Mouse (Mus musculus) liver, embryonic 14.5 days (tissue): Measurements from ENCODE around the gene Stam.

Experiments
- CTCF ChIP-seq: IDR thresholded peaks from 2 replicates; pipeline ENCODE4 v1.5.1; 2016; ENCODE audit warnings: antibody characterized with exemption, low read depth, control low read depth
- EP300 ChIP-seq: IDR thresholded peaks from 2 replicates; pipeline ENCODE4 v1.6.1; 2016; ENCODE audit warnings: antibody characterized with exemption, low read depth

DNA sequence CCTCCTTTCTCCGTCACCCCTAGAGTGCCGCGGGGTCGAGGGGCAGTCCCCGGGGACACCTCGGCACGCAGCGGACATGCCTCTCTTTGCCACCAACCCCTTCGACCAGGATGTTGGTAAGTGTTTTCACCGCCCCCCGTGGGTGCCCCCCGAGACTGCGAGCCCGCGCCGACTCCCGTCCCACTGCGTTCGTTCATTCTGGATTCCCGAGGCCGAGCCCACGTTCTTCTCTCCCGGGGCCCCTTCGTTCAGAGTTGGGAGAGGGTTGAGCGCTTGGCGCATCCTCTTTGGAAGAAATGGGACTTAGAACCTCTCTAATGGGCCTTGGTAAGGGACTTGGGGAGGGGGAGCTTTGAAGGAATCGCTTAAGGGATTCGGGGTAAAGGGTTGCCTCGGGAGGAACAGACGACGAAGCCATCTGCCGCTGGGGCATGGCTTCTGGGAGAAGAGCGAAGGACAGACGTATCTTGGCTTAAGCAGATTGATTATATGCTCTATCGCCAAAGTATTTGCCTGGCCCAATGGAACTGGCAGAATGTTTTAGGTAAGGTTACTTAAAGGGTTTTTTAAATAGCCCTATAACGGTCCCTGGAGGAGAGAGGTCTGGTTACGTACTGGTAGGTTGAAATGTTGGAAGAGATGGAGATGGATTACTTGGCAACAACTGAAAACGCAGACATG, 463 bp downstream of the Stam start:
- TF ChIP-seq EP300: no peak
- no peak for TF ChIP-seq CTCF
